Mouse (Mus musculus): ENCODE data around the gene Hnrnpa1. TPM values are rescaled to one million over a fixed set of nuclear protein-coding genes. Genes with fewer than 3 reads are reported as not detected.
"Not testable (repeated sequence)": the region's sequence is repeated elsewhere in the genome, so short reads cannot be mapped to it uniquely, and the experiment has no call there.

Hnrnpa1 gene
- total RNA-seq, 2 experiments from 2014 or later = 177 to 187 TPM

- not testable (repeated sequence) for DNase-seq
Observed at GRCm38 (mm10) chr15:103275943-103276342, 35.7 kb downstream of the Hnrnpa1 start.

GRCm38 (mm10) chr15:103277949-103278348 lies 37.7 kb downstream of the Hnrnpa1 start:
- no peak for DNase-seq

- peak; percentile 27 for DNase-seq
Observed at GRCm38 (mm10) chr15:103279750-103280149, 39.5 kb downstream of the Hnrnpa1 start.

- no peak for DNase-seq
Observed at GRCm38 (mm10) chr15:103280817-103281464, 40.7 kb downstream of the Hnrnpa1 start.

GRCm38 (mm10) chr15:103281465-103282205 lies 41.4 kb downstream of the Hnrnpa1 start:
- DNase-seq = no peak

- peak; percentile 50 for DNase-seq
Observed at GRCm38 (mm10) chr15:103284066-103284465, 43.8 kb downstream of the Hnrnpa1 start.

- no peak for DNase-seq
Observed at GRCm38 (mm10) chr15:103284647-103285046, 44.4 kb downstream of the Hnrnpa1 start.

GRCm38 (mm10) chr15:103285778-103286417 lies 45.7 kb downstream of the Hnrnpa1 start:
- peak; percentile 58 for DNase-seq

GRCm38 (mm10) chr15:103289600-103289999 lies 49.4 kb downstream of the Hnrnpa1 start:
- no peak for DNase-seq

GRCm38 (mm10) chr15:103290417-103290816 lies 50.2 kb downstream of the Hnrnpa1 start:
- no peak for DNase-seq

GRCm38 (mm10) chr15:103290843-103291242 lies 50.6 kb downstream of the Hnrnpa1 start:
- no peak for DNase-seq

GRCm38 (mm10) chr15:103292673-103293345 lies 52.6 kb downstream of the Hnrnpa1 start:
- no peak for DNase-seq

GRCm38 (mm10) chr15:103293375-103293774 lies 53.1 kb downstream of the Hnrnpa1 start:
- DNase-seq = no peak

- no peak for DNase-seq
Observed at GRCm38 (mm10) chr15:103294649-103295048, 54.4 kb downstream of the Hnrnpa1 start.

- DNase-seq = no peak
Observed at GRCm38 (mm10) chr15:103295851-103296250, 55.6 kb downstream of the Hnrnpa1 start.

Small RNA genes within 50 kb of the gene (microRNA-seq; reads per million reads assigned to microRNA genes)
- 55.7 to 109 reads per million in 2 experiments for gene Mir148b

Other genes with a start within 250 kb of the Hnrnpa1 start
- 1 to 10 TPM; 1.8 to 2.8 TPM for gene Hoxc8, start 249.8 kb upstream of the Hnrnpa1 start, total RNA-seq (2021)
- gene Hoxc6, start 242.2 kb upstream of the Hnrnpa1 start, total RNA-seq (2021) = 10 to 100 TPM in 1 of 2 experiments, 1 to 10 TPM in 1; 5.1 to 10.0 TPM
- 1 to 10 TPM; 5.3 to 6.3 TPM for gene Hoxc4, start 221.5 kb upstream of the Hnrnpa1 start, total RNA-seq (2021)
- gene Smug1, start 73.3 kb upstream of the Hnrnpa1 start, total RNA-seq (2021) = 10 to 100 TPM; 10.5 to 12.2 TPM
- gene Cbx5, start 616 bp upstream of the Hnrnpa1 start, total RNA-seq (2021) = 10 to 100 TPM; 49.9 to 61.2 TPM
- 1 to 10 TPM in 1 of 2 experiments, not detected in 1; 1.2 TPM for gene Nfe2, start 18.0 kb downstream of the Hnrnpa1 start, total RNA-seq (2021)
- 10 to 100 TPM; 45.3 to 51.4 TPM for gene Copz1, start 32.3 kb downstream of the Hnrnpa1 start, total RNA-seq (2021)
- gene Gpr84, start 70.2 kb downstream of the Hnrnpa1 start, total RNA-seq (2021) = under 1 TPM in 1 of 2 experiments, not detected in 1; 0.14 TPM
- 10 to 100 TPM; 39.3 to 45.7 TPM for gene Zfp385a, start 99.7 kb downstream of the Hnrnpa1 start, total RNA-seq (2021)
- gene Itga5, start 126.3 kb downstream of the Hnrnpa1 start, total RNA-seq (2021) = 10 to 100 TPM; 27.6 to 40.5 TPM
- gene Gtsf1, start 190.0 kb downstream of the Hnrnpa1 start, total RNA-seq (2021) = not detected
- gene Gtsf2, start 208.0 kb downstream of the Hnrnpa1 start, total RNA-seq (2021) = not detected
- gene Nckap1l, start 213.4 kb downstream of the Hnrnpa1 start, total RNA-seq (2021) = 1 to 10 TPM; 2.3 to 4.3 TPM

All from gastrocnemius, postnatal 10 days (tissue).